Mouse (Mus musculus) c-Kit-negative CD71-positive TER-119-positive erythroid progenitor cells, embryonic 14.5 days (primary cell): ENCODE data around the gene Mrps35.

ENCODE experiments used
- DNase-seq: peaks from one replicate; pipeline ENCODE4 v3.0.0-alpha.2; 2013; ENCODE audit warnings: low read depth, low spot score

The Mrps35 gene

GRCm38 (mm10) chr6:147029591-147029990, 13.0 kb upstream of the Mrps35 start:
- DNase-seq, result no peak

GRCm38 (mm10) chr6:147030096-147030885, 12.3 kb upstream of the Mrps35 start:
- DNase-seq, result no peak

GRCm38 (mm10) chr6:147032303-147032925, 10.2 kb upstream of the Mrps35 start, which contains the start of gene Rep15:
TSS of gene Rep15 (plus strand) at chr6:147032584.
- DNase-seq, result no peak

- no peak for DNase-seq
Observed at GRCm38 (mm10) chr6:147043633-147044032, 1.1 kb downstream of the Mrps35 start.

- no peak for DNase-seq
Observed at GRCm38 (mm10) chr6:147049239-147049805, 6.8 kb downstream of the Mrps35 start.

GRCm38 (mm10) chr6:147051666-147052065, 9.1 kb downstream of the Mrps35 start:
- DNase-seq, result no peak

GRCm38 (mm10) chr6:147052440-147052839, 9.9 kb downstream of the Mrps35 start:
- no peak for DNase-seq

- no peak for DNase-seq
Observed at GRCm38 (mm10) chr6:147053785-147054646, 11.5 kb downstream of the Mrps35 start.

- DNase-seq, result no peak
Observed at GRCm38 (mm10) chr6:147055374-147055977, 12.9 kb downstream of the Mrps35 start.

GRCm38 (mm10) chr6:147059326-147059725, 16.8 kb downstream of the Mrps35 start:
- no peak for DNase-seq

- no peak for DNase-seq
Observed at GRCm38 (mm10) chr6:147061630-147062029, 19.1 kb downstream of the Mrps35 start.

GRCm38 (mm10) chr6:147062034-147062433, 19.5 kb downstream of the Mrps35 start:
- DNase-seq, result no peak

GRCm38 (mm10) chr6:147062694-147063093, 20.1 kb downstream of the Mrps35 start:
- DNase-seq, result no peak

GRCm38 (mm10) chr6:147064226-147064943, 21.8 kb downstream of the Mrps35 start:
- DNase-seq, result no peak

GRCm38 (mm10) chr6:147064944-147065261, 22.3 kb downstream of the Mrps35 start:
- no peak for DNase-seq

GRCm38 (mm10) chr6:147075808-147076387, 33.3 kb downstream of the Mrps35 start:
- DNase-seq, result no peak

GRCm38 (mm10) chr6:147076878-147077277, 34.3 kb downstream of the Mrps35 start:
- DNase-seq, result no peak

- no peak for DNase-seq
Observed at GRCm38 (mm10) chr6:147079919-147080318, 37.4 kb downstream of the Mrps35 start.

GRCm38 (mm10) chr6:147085398-147086040, 43.0 kb downstream of the Mrps35 start:
- no peak for DNase-seq
